Mouse (Mus musculus) kidney, postnatal 14 days (tissue): ENCODE data around the gene Olfr263.
A peak's percentile ranks its signal among the peaks of the same experiment; 100 is the strongest.

ENCODE experiments used
- DNase-seq: peaks from one replicate; pipeline ENCODE4 v3.0.0; 2022; ENCODE audit warnings: mixed read lengths

The Olfr263 gene

GRCm38 (mm10) chr13:21170431-21171155 is 41.2 kb downstream of the Olfr263 start:
- no peak for DNase-seq

GRCm38 (mm10) chr13:21171156-21171530 is 41.7 kb downstream of the Olfr263 start:
- DNase-seq: no peak

- peak; percentile 28 for DNase-seq
These were observed 42.2 kb downstream of the Olfr263 start for GRCm38 (mm10) chr13:21171600-21172150.

GRCm38 (mm10) chr13:21172241-21173027 is 43.0 kb downstream of the Olfr263 start:
- peak; percentile 74 for DNase-seq

- peak; percentile 93 for DNase-seq
These were observed 43.6 kb downstream of the Olfr263 start for GRCm38 (mm10) chr13:21173072-21173471.

GRCm38 (mm10) chr13:21176733-21177132 is 47.3 kb downstream of the Olfr263 start:
- DNase-seq: no peak

GRCm38 (mm10) chr13:21177657-21178056 is 48.2 kb downstream of the Olfr263 start:
- no peak for DNase-seq

- DNase-seq: no peak
These were observed 48.9 kb downstream of the Olfr263 start for GRCm38 (mm10) chr13:21178364-21178763.

GRCm38 (mm10) chr13:21179367-21179723 is 49.9 kb downstream of the Olfr263 start, which contains the start of gene Trim27:
Trim27 (plus strand) TSS chr13:21179445.
- DNase-seq: no peak

- DNase-seq: peak; percentile 93
These were observed 50.5 kb downstream of the Olfr263 start for GRCm38 (mm10) chr13:21179724-21180550.

GRCm38 (mm10) chr13:21180551-21181530 is 51.4 kb downstream of the Olfr263 start:
- DNase-seq: peak; percentile 69

GRCm38 (mm10) chr13:21181996-21182395 is 52.6 kb downstream of the Olfr263 start:
- DNase-seq: no peak

- no peak for DNase-seq
These were observed 53.6 kb downstream of the Olfr263 start for GRCm38 (mm10) chr13:21183066-21183465.

GRCm38 (mm10) chr13:21183661-21184060 is 54.2 kb downstream of the Olfr263 start:
- no peak for DNase-seq

GRCm38 (mm10) chr13:21185521-21185920 is 56.1 kb downstream of the Olfr263 start:
- no peak for DNase-seq
